Mouse (Mus musculus) ES-E14 (cell line): ENCODE measurements around the gene Fbxw8.

Experiments
- CHD2 ChIP-seq: IDR thresholded peaks from 2 replicates; pipeline ENCODE4 v1.6.1; 2014; ENCODE audit warnings: mild to moderate bottlenecking, low read depth, low read length, inconsistent platforms
- HCFC1 ChIP-seq: IDR thresholded peaks from 2 replicates; pipeline ENCODE4 v1.6.1; 2012; ENCODE audit warnings: low read length, inconsistent platforms, borderline replicate concordance; ENCODE audit not compliant: insufficient read depth
- MAFK ChIP-seq: IDR thresholded peaks from 2 replicates; pipeline ENCODE4 v1.6.1; 2014; ENCODE audit warnings: mild to moderate bottlenecking, low read depth, low read length, inconsistent platforms; ENCODE audit not compliant: insufficient read depth
- ZC3H11A ChIP-seq: IDR thresholded peaks from 2 replicates; pipeline ENCODE4 v1.6.1; 2012; ENCODE audit warnings: low read depth, mild to moderate bottlenecking, inconsistent platforms, low read length, borderline replicate concordance
- ZNF384 ChIP-seq: IDR thresholded peaks from 2 replicates; pipeline ENCODE4 v1.6.1; 2012; ENCODE audit warnings: low read depth, low read length, inconsistent platforms

- TF ChIP-seq ZC3H11A (no peak), HCFC1 (no peak), MAFK (no peak), CHD2 (no peak), ZNF384 (no peak)
Measured at GRCm38 (mm10) chr5:118170888-118171529, 15.7 kb upstream of the Fbxw8 start.
